Mouse (Mus musculus): ENCODE results near the gene Naif1.

DNA sequence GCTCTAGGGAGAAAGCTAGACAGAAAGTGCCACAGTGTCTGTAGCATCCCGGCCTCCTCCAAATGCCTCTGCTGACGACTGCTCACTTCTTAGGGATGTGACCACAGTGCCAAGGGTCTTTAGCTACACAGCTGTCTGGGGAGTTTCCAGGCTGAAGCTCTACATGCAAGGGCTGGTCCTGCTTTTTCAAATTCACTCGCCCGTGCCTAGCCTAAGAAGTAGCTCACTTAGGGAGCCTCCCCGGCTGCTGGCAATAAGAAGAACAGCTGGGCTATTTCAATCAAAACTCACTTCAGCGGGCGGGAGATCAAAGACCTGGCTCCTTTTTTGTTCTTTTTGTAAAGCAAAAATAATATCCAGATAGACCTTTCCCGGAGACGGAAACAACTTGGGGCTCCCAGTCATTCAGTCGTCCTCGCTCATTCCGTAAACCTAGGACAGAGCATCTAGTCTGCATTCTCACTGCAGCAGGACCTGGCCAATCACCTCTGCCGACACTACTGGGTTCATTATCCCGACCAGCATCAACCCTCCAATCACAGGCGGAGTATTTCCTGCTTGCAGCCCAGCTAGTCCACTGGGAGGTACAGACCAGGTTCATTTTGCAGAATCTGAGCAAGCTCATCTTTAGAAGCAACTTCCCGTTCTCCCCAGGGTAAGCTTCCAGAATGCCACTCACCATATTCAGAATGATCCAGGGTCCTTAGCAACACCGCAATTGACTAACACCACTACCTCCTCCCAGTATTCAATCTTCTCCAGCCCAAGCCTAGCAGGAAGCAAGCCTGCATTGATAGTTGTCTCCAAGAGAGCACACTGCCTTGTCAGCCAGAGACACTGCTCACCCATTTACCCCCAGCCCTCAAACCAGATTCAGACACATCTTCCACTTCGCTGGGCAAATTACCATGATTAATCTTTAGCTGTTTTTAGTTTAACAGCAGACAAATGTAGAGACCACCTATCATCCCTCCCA lies 19.3 kb upstream of the Naif1 start:
- TF ChIP-seq CTCF (IDR thresholded peaks at IDR 0.05; ENCODE audit: borderline replicate concordance, insufficient read depth, low read depth, low read length) (no peak), POLR2A (IDR thresholded peaks at IDR 0.05; ENCODE audit: borderline replicate concordance, insufficient read depth, low read length) (peak; percentile 94; the same call in 1 of the 2 replicates)

Data from cerebellum, adult 2 months (tissue).